Mouse (Mus musculus) gonadal fat pad, adult 2 months (tissue): ENCODE measurements around the gene Gm9817. TPM values are rescaled to one million over a fixed set of nuclear protein-coding genes. Genes with fewer than 3 reads are reported as not detected.
"Not testable (repeated sequence)": the region's sequence is repeated elsewhere in the genome, so short reads cannot be mapped to it uniquely, and the experiment has no call there.

Source experiments
- DNase-seq: peaks from one replicate; pipeline ENCODE4 v3.0.0-alpha.2; 2012; ENCODE audit warnings: low read depth
- polyA plus RNA-seq: library from polyadenylated mRNA; depleted of rRNA; stranded (reverse); fragments of >200 nt; gene quantifications from 2 replicates; pipeline ENCODE4 v1.2.3, GENCODE M21; 2012; rRNA removed

Gene Gm9817
- 0.14 and 0.25 TPM in 2 replicates for polyA plus RNA-seq

DNA sequence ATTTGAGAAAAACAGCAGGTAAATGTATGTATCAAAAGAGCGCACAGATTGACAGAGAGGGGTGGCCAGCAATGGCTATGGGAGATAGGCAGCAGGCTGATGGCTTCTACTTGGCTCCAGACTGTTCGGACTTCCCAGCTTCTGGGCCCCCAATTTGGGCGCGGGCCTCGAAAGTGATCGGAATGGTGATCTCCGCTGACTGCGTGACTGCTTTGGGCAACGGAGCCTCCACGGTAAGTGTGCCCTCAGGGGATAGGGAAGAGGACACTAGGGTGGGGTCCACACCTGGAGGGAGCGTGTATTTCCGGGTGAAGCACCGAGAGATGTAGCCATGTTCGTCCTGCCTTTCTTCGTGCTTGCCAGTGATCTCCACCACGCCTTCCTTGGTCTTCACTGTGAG is at the start of gene Gm9817:
Gene Gm9817, plus strand, starts transcription at position 301 of the 400 bp plus-strand sequence.
- not testable (repeated sequence) for DNase-seq

DNA sequence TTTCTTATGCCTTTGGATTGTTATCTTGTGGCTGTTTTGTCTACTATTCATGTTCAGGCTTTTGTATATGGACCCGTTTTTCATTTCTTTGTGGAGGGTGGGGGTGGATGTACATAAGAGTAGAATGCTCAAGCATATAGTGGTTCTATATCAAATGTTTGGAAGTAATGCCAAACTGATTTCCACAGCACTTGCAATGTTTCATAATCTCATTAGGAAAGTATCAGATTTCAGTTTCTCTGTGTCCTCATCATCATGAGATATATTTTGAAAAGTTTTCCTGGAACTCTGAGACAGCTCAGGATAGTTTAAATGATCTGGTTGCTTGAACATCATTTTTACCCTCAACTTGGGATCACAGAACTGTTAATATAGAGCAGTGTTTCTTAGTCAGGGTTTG is 48.7 kb upstream of the Gm9817 start:
- no peak for DNase-seq

DNA sequence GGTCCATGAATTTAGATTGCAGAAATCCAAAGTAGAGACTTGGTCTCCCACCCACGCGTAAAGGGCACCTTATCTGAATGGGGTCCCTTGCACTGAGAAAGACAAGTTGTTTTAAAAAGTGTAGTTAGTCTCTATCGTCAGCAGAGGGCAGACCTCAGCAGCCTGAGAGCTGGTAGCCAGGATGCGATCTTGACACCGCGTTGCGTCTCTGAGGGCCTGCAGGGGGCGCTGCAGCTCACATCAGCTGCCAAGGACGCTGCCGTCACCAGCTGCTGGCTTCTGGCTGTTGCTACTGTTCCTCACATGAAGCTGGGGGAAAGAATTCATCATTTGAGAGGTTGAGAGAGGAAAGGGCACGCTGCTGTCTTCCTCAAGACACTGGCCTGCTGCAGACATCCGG is 47.7 kb upstream of the Gm9817 start:
- DNase-seq: no peak

DNA sequence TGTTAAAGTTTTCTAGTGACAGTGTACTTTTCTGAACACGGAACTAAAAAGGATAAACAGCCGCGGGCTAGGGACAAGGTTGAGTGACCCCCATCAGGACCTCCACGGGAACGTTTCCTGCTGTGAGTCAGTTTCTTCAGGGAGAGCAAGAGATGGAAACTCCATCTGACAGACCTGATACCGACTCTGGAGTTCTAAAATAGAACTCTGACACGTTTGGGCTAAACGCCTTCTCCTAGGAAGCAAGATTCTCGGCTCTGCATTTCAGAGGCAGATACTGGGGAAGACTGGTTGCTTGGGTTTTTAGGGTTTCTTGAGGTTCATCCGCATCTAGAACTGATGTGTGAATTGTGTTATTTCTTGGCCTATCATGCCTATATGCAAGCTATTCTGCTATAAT is 47.2 kb upstream of the Gm9817 start:
- DNase-seq: no peak

DNA sequence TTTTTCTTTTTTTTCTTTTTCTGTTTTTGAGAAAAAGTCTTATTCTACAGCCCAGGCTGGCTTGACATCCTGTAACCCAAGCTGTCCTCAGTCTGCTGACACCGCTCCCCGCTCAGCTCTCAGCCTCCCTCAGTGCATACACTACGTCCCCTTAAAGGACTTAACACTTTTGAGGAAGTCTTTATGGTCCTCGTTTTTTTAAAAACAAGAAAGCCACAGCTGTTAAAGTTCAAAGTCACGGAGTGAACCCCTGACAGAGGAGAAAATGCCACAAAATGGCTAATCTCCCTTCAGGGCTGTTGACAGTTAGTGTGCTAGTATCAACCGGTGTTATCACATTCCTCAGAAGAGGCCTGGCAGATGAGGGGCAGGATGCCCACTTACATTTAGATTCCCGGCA is 46.7 kb upstream of the Gm9817 start:
- no peak for DNase-seq

DNA sequence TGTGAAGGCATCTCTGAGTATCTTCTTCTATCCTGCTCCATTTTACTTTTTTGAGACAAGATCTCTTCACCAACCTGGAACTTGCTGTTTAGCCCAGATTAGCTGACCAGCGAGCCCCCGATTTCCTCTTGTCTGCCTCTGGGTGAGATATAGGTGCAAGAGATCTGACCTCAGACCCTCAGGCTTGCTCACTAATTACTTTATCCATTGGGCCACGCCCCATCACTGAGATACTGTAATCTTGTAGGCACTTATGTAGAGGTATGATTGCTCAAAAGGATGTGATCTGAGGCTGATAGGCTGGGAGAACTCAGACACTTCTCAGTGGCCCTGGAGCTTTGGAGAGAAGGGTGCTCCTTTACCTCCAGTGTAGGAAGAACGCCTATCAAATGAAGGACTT is 46.0 kb upstream of the Gm9817 start:
- DNase-seq: no peak

DNA sequence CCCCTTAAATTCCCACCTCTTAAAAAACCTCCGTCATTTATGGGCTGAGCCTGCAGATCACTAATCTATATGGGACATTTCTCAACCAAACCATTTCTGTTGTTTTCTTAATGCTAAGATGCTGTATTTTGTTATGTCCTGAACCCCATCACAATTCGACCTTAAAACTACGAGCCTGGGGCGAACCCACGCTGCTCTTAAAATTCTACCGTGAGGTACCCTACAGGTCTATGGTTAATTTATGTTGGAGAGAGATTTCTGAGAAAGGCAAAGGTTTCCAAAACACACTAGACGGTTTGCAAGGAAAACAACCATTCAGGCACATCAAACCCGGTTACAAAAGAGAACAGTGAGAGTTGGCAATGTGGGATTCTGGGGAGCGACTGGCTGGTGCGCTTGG is 45.1 kb upstream of the Gm9817 start:
- DNase-seq: no peak

DNA sequence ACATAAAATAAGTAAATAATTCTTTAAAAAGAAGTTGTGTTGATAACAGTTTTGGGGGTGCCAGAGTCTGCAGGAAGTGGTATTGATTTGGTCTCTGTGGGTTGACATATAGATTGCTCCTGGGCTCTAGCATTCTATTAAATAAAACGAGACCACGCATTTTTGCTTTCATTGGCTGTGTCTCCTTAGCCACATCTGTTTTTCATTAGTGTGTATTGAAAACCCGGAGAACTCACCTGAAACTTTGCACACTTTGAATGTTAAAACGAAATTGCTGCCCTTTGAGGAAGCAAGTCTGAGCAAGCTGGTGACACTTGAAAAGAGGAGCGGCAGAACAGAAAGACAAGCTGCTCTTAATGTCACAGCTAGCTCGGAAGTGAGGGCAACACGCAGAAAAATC is 43.7 kb upstream of the Gm9817 start:
- no peak for DNase-seq

DNA sequence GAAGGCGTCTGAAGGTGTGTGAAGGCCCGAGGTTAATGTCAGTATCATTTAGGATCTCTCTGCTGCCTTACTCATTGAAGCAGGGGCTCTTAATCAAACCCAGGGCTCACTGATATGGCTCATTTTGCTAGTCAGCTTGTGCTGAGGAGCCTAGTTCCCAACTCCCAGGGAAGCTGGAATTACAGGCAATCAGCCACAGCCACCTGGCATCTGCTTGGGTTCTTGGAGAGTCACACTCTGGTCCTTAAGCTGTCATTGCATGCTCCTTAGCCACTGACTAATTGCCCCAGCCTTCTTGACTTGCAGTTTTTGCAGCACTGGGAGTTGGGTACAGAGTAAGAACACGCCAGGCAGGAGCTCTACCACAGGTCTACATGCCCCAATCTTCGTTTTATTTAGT is 42.1 kb upstream of the Gm9817 start:
- DNase-seq: no peak

DNA sequence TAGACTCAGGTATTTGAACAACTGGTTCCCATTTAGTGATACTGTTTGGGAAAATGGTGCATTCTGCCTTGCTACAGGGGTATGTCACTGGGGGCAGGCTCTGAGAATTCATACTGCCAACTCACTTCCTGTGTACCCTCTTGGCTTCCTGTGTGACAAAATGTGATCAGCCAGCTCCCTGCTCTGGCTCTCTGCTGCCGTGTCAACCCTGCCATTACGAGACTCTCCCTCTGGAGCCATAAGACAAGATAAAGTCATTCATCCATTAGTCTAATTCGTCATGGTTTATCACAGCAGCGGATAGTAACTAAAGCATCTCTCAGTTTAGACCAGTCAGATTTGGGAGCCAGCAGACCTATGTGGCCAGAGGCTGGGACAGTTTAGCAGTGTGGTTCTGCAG is 38.3 kb upstream of the Gm9817 start:
- DNase-seq: no peak

DNA sequence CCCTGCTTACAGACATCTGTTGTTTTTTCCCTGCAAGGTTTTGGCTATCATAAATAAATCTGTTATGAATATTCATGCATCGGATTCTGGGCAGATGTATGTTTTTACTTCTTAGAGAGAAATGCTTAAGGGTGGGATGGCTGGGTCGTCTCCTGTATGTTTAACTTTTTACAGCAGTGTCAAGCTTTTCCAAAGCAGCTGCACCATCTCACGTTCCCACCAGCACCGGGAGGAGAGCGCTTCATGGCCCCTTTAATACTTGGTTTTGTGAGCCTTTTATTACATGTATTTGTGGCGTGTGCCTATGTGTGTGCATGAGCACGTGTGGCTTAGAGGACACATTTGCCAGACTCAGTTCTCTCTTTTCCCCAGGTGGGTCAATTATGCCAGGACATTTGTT is 37.8 kb upstream of the Gm9817 start:
- DNase-seq: no peak

DNA sequence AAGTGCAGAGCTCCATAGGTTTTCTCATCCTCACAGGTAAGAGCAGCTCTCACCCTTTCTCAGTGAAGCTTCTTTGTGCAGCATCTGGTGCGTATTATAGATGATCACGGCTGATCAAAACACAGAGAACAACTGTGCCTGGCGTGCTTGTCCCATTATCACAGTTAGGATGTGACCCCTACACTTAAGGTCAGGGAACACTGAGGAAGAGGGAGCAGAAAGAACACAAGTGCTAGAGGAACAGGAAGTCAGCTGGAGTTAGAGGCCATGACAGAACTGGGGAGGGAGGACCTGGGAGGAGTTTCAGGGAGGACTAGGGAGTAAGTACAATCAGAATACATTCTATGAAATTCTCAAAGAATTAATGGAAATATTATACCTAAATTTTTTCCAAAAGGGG is 35.0 kb upstream of the Gm9817 start:
- DNase-seq: no peak

DNA sequence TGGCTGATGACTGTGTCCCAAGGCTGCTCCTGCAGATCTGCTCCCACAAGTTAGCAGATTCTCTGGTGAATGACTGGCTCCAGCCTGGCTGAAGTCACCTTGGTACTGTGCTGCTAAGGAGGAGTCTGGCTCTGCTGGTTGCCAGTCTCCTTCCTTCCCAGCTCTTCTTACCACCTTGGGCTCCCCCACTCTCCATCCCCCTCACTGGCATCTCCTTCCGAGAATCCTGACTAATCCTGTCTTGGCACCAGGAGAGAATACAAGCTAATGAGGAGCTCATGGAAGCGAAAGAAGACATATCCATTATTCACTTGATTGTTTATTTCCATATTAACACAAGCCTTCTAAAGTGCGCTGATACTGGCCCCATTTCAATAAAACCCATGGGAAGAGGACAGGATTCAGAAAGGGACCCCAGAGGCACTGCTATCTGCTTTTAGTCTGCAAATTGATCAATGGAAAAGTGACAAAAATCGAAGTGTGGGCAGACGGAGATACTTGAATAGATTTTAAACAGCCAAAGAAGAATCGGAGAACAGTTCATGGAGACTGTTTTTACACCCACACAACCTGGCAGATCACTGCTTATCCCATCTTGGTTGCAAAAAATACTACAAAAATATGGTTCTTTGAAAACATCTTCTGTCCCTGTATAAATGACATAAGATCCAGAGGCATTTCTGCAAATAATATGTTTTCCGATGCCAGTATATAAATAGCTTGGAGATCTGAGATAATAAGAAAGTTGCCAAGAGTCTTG is 29.1 kb upstream of the Gm9817 start:
- DNase-seq: no peak

DNA sequence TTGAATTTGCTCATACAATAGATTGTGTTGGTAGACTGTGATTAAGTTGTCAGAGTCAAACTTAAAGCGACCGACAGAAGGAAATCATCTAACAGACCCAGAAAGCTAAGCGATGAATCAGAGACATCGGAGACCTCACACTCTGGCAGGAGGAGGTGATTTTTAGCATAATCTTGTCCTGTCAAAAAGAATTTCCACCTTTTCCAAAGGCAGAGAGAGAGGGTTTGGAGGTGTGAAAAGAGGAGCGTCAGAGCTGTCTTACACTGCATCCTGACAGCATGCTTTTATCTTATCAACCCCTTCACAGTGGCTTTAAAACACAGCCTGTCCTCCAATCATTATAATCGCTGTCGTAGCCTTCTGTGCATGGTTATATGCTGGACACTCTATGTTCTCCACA is 25.7 kb upstream of the Gm9817 start:
- DNase-seq: no peak

DNA sequence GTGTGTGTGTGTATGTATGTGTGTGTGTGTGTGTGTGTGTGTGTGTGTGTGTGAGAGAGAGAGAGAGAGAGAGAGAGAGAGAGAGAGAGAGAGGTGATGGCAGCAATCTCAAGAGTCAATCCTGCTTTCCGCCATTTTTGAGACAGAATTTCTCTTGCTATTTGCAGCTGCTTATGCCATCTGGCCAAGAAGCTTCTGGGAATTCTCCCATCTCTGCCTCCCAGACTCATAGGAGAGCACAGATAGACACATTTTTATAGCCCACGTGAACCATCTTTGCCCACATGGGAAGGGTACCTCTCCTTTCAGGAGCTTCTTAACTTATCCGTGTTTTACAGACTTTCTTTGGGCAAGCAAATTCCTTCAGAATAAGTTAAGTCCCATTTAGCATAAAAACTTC is 24.6 kb upstream of the Gm9817 start:
- DNase-seq: no peak

DNA sequence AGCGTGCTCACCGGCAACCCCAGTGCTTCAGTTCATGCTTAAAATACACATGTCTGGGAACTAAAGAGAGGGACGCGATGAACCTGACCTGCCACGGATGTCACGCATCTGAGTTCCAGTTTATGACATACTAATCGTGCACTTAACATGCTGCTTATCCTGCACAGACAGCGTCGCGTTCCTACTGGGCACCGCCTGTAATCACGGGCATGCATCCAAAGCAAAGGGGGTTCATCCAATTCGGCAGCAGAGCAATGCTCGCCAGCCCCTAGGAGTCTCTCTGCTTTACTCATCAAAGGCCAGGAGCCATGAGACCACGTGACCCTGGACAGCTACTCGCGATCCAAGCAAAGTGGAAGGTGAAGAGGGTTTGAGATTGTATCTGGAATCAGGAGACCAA is 19.3 kb upstream of the Gm9817 start:
- no peak for DNase-seq

DNA sequence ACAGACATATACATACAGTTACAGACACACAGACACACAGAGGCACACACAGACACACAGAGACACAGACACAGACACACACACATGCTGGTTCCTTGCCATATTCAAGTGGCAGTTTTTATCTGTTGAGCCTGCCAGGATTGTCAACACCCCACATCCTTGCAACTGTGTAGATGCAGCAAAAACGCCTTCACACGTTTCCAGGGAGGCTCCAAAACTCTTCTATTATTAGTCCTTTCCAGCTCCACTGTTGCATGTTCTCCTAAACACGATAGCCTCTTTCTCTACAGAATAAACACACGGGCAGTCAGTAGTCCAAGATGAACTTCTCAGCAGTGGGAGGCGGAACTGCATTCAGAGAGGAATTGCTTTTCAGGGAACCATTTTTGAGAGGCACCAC is 15.3 kb upstream of the Gm9817 start:
- no peak for DNase-seq

DNA sequence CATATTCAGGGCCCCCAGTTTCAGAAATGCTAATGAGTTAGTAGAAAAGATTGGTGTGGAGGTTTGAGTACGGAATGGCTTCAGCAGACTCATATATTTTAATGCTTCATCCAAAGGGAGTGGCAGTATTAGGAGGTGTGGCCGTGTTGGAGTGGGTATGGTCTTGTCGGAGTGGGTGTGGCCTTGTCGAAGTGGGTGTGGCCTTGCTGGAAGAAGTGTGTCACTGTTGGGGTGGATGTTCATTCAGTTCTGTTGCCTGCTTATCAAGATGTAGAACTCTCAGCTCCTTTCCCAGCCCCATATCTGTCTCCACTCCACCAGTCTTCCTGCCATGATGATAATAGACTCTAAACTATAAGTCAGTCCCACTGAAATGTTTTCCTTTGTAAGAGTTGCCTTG is 13.5 kb upstream of the Gm9817 start:
- no peak for DNase-seq

DNA sequence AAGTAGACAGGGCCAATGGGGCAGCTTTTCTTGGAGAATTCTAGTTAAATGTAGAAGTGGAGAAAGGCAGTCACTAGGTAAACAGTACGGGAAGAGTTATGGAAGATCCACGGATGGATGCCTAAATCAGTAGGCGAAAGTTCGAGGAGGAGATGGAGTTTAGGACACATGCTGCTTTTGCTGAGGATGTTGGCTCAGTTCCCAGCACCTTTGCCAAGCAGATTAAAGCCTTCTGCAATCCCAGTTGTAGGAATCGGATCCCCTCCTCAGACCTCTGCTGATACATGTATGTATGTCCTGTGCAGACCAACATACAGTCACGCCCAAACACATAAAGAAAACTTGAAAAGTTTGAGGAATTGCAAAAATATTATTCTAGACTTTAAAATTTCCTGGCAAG is 8.1 kb upstream of the Gm9817 start:
- DNase-seq: no peak

DNA sequence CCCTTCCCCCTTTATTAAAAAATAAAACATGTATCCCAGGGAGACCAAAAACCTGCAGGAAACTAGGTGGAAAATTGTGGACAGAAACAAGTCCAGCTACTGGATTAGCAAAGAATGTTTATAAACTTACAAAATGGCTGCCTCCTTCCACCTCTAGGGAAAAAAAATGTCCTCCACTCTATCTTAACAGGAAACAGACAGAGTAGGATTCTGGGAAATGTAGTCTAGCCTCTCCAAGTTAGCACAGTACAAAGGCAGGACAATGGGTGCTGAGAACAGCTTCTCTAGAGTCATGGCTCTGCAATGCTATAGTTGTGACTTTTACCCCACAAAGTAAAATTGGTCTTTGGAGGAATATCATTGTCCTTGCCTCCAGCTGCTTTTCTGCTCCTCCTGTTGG is 3.5 kb upstream of the Gm9817 start:
- DNase-seq: no peak

DNA sequence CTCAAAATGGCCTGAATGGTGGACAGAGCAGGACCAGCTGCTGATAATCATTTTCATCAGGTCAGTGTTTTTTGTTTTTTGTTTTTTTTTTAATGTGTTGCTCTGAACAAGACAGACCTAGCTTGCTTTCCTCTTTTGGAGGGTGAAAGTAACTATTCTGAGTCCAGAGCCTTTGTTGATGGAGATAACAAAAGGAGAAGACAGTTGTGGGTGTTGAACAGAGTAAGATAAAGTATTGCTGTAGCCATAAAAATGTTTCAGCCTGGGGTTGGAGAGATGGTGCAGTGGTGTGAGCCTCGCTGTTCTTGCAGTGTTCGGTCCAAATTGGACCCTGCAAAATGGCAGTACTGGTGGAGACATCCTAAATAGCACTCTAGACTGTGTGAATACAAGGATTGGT is 2.8 kb upstream of the Gm9817 start:
- no peak for DNase-seq

DNA sequence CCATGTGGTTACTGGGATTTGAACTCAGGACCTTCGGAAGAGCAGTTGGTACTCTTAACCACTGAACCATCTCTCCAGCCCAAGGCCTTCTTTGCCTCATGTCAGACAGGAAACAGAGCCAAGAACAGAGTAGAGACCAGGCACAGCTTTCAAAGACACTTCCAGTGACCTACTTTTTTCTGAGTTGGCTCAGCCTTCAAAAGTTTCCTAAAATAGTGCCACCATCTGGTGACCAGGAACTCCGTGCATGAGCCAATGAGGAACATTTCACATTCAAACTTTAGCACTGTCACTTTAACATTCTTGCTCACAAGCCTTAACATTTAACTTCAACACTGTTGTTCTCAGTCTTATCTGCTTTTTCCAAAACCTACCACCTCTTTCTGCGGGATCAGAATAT is 2.3 kb downstream of the Gm9817 start:
- DNase-seq: no peak

DNA sequence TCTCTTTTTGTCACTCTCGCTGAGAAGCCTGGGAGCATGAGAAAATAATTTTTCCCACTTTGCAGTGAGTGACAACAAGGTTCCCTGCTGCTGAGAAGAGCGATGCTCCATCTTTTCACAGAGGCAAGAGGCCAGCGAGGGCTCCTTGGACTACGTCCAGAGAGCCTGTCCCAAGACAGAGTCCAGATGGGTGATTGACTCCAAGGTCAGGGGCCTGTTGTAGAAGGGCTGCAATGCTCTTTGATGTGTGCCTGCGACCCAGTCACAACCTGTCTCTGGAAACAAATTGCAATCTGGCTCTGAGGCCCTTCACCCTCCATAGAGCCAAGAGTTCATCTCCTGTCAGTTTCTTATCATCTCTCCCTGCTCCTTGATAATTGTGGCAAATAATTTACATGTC is 5.2 kb downstream of the Gm9817 start:
- DNase-seq: no peak

DNA sequence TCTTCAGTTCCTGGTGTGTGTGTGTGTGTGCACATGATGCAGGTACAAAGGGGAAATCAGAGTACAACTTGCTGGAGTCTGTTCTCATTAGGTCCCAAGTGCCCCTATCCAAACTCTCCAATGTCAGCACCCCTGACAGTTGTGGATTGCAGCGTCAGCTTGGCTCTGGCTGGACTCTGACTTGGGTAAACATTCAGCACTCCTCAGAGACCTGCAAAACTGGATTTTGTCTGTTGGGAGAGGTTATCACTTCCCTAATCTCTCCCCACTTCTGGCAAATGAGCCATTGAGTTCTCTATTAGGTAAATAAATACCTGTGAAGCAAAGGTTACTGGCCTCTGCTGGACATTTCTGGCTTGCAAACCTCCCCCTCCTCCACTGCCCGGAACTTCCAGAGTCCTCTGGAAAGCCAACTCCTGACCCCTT is 10.3 kb downstream of the Gm9817 start:
- no peak for DNase-seq
